Mouse (Mus musculus) erythroid progenitor cell, adult 5-6 weeks (primary cell): Measurements from ENCODE around the gene Ttll9. TPM values are rescaled to one million over a fixed set of nuclear protein-coding genes. Genes with fewer than 3 reads are reported as not detected.

Source experiments
- ATAC-seq: replicated peaks from 2 replicates; pipeline ENCODE4 v1.8.0; 2016; ENCODE audit warnings: moderate number of reproducible peaks, mild to moderate bottlenecking, moderate TSS enrichment, inconsistent platforms; ENCODE audit not compliant: poor library complexity, low FRiP score, severe bottlenecking
- total RNA-seq, 2 experiments: library from RNA; stranded (forward) in 1 of 2; stranded (reverse) in 1 of 2; fragments of 150-400 nt in 1 of 2; fragments of 186-747, 209-891 nt in 1 of 2; gene quantifications; 2 replicates each; pipeline versions ENCODE4 v1.2.3 to v1.2.4; 2015 to 2017; ENCODE audit warnings: low replicate concordance in 2 of 2

Gene Ttll9
- total RNA-seq, 2 experiments from 2014 or later: not detected

DNA sequence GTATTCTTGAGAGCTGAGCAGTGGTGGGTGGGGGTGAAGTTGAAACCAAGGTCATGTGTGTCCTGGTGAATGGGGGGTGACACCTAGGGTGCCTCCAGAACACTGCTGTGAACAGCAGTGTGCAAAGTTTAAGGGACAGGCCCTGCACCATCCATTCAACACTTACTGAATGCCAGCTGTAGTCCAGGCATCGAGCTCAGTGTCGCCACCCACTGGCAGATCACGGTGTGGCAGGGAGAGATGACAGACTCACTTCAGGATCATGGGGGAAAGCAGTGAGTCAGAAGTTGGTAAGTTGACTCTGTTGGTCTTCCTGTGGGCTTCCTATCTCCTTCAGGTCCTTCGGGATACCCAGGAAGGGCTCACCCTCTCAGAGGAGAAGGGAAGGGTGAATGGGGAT, 22.4 kb upstream of the Ttll9 start:
- no peak for ATAC-seq

DNA sequence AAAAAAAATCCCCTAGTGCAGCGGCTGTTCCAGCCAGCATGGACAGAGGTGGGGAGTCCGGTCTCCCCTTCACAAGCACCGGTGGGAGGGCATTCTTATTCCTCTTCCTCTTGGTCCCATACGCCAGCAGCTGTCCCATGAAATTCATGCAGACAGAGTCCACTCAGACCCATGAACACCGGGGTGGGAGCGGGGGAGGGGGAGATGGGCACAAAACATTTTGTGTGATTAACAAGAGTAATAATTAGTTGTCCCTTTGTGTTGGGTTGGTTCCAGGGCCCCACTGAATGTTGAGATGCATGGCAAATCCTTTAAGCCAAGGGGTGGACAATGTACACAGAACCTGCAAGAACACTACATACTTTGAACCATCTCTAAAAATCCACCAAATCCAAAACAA, 21.2 kb upstream of the Ttll9 start:
- no peak for ATAC-seq

DNA sequence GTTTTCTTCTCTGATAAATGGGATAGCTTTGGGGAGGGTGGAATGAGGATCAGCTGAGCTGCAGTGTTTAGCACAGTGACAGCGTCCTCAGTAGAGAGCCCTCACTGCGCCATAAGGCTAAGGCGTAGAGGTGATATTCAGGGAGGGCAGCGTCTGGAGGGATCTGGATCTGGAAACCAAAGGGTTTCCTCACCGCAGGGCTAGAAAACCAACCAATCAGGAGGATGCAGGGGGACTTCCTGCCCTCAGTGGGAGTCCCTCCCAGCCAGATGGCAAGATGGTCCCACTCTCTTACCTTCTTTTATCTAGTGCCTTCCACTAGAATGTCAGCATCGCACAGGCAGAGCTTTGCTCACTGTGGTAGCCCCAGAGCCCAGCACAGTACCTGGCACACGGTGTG, 20.5 kb upstream of the Ttll9 start:
- no peak for ATAC-seq

DNA sequence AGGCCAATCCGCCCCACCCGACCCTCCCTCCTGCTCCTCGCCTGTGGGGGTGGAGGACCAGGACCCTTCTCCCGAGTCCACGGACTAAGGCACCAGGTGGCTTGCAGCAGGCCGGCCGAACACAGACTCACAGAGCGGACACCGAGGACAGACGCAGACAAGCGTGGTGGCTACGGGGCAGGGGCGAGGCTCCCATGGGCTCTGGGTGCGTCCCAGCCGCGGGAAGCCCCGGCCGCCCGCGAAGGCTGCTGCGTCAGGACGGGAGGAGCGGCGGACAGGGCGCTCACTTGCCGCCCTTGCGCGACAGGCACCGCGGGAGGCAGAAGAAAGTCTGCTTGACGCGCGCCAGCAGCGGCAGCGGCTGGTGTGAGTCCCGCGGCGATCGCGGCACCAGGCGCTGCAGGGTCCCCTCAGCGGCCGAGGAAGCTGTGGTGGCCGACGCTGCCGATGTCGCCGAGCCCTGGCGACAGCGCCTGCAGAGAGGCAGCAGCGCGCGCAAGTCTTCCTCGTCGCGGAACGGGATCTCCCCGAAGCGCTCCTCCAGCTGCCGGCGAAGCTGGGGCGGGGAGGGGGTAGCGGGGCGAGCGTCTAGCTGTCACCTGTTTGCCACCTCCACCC, 19.3 kb upstream of the Ttll9 start:
- ATAC-seq: no peak

DNA sequence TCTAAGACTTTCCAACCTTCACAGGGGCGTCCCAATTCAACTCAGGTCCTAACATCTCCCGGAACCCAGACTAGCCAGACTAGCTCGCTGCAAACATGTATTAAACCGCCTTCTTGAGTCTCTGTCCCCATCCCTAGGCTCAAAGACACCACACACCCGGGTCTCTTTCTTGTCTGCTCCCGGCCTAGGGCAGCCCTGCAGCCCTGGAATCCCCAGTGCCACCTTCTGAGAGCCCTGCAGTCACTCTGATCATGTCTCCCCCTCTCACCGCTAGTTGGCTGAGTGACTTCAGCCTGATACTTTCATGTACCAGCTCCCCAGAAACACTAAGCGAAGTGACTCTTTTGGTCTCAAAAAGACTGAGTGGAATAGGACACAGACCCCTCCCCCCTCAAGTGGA, 18.7 kb upstream of the Ttll9 start:
- ATAC-seq: no peak

DNA sequence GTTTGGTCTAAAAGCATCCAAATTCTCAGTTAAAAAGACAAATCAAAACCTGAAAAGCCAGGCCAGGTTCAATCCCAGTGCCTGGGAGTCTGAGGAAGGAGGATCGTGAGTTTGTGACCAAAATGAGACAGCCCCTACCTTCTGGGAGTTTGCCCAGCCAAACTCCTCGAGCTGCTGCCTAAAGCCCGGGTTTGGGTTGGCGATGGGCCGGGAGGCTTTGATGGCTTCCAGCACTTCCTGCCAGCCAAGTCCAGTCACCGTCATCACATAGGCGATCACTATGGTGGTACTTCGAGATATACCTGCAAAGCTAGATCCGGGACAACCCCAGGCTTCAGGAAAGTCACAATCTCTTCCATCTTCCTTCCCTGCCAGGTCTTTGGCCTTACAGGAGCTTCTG, 18.3 kb upstream of the Ttll9 start:
- no peak for ATAC-seq

DNA sequence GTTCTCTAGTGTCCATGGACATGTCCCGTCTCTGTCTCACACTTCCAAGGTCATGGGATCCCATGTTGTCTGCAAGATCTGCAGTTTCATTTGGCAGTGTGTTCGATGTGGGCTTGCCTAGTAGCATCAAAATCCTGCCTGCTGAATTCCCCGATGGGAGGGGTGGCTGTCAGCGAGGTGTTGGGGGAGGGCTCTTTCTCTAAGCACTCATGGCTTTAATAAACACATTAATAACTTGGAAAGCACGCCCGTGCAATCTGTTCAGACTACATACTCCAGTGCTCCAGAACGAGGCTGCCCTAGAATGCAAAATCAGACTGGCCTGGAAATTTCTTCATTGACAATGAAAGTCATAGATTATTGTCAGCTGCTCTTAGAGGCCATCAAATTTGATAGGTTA, 15.2 kb upstream of the Ttll9 start:
- no peak for ATAC-seq

DNA sequence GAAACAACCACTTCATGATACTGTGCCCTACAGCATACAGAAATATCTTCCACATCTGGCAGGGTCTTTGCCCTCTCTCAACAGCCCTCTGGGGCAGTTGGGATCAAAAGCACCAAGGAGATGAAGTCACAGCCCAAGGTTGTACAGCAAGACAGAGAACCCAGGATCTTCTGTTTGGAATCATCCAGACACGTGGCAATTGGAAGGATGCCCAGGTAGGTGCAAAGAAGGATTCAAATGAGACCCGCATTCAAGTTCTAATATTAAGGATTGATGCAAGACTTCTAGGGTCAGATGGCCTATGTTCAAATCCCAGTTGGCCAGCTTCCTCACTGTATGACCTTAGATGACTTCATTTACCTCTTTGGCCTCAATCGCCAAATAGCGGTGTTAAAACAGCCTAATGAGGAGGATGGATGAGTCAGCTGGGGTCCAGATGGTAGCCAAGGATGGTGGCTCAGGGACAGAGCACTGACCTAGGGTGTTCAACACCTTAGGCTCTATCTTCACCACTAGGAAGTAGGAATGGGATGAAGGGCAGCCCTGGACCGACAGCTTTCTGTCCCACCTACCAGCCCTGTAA, 13.8 kb upstream of the Ttll9 start:
- ATAC-seq: no peak

DNA sequence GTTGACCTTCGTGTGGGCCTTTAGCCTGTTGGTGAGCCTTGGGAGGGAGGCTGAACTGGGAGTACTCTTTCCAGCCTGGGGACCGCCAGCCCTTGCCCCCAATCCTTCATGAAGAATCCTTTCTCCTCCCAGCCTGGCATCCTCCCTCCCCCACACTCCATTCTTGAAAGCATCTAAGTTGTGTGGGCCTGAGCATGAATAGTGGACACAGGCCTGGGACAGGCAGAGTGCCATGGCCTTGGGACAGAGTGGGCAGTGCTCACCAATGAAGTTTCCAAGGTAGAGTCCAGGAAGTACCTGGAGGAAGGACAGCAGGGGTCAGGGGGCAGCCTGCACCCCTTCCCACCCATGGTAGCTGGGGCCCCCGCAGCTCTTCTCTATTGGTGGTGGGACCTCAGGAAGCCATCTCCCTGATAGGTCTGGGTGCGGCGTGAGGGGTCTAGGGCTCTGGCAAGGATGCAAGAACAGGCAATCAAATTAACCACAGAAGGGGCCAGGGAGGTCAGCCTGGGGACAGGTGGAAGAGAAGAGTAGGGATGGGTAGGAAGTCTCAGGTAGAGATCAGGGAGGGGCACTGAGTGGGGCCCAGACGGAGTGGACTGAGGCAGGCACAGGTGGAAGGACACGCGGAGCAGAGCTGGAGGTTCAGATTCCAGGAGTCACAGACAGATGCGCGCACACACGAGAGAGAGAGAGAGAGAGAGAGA, 11.8 kb upstream of the Ttll9 start:
- no peak for ATAC-seq

DNA sequence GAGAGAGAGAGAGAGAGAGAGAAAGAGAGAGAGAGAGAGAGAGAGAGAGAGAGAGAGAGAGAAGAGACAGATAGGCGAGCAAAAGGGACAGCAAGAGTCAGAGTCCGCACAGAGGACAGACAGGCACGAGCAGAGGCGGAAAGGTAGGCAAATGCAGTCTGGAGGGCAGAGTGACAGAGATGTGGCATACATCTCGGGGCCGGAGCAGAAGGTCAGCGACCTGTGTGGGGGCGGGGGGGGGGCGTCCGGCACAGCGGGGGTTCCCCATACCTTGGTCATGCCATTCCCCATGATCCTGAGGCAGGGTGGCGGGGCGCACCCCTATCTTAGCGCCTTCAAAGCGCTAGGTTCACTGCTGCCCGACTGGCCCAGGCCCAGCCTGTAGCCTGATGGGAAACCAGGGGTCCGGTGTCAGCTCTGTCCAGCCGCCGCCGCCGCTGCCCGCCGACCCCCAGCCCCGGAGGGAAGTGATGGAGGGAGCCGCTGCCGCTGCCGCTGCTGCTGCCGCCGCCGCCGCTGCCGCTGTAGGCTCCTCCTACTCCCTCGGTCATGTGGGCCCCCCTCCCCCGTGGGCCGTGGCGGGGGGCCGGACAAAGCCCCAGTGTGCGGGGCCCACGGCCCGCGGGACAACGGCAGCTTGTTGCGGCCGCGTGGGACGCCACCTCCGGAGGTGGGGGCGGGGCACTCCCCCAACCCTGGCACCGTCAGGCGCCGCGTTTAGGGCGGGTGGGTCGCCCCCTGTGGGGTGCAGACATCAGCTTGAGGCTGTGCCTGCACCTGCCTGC, 11.0 kb upstream of the Ttll9 start, which contains the start of gene Dusp15:
Dusp15 (minus strand) TSS at position 634 of the 785 bp plus-strand sequence.
- no peak for ATAC-seq

DNA sequence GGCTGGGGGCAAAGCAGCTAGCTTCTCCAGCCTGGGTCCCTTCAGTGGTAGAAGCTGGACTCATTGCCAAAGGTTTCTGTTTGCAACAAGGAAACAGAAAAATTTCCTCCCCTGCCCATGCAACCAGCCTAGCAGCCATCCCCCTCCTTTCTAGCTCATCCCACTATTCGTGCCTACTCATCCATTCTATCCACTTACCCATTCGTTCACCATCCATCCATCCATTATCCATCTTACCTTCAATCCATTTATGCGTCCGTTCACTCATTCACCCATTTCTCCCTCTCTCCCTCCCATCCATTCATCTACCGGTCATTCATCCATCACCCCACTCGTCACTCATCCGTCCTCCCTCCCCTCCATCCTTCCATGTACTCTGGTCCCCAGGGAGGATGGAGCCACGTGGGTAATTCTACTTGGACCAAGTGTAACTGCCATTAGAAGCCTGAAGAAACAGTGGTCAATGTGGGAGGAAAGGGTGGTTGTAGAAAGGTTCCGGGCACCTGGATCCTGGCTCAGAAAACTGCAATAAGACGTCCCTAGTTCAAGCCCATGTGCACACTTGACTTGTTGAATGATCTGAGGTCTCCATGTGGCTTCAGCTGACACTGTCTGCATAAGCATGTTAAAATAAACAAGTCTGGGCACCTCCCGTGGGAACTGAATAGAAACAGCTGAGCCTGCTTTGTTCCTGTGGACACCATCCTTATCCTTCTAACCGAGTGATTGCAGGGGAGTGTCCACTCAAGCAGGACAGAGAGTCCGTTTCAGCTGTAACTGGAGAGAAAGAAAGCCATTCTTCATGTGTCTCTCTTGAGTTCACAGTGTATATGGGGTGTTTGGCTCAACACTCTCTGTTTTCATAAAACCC, 10.2 kb upstream of the Ttll9 start:
- no peak for ATAC-seq

DNA sequence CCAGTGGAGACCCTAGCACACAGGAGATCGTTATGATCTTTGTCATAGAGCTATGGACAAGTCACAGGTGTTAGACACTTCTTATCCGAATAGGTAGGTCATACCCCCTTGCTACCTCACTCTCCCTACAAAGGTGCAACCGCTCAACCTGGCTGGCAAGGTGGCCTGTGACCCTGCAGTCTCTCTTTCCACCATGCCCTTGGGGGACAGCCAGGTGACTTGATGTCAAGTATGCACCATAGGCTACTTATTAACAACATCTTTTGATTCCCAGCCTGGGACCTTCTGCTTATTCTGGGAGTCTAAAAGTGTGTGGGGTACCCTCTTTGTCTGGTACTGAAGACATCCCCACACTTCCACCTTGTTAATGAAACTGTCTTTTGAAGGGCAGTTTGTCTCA, 4.2 kb upstream of the Ttll9 start:
- ATAC-seq: no peak

DNA sequence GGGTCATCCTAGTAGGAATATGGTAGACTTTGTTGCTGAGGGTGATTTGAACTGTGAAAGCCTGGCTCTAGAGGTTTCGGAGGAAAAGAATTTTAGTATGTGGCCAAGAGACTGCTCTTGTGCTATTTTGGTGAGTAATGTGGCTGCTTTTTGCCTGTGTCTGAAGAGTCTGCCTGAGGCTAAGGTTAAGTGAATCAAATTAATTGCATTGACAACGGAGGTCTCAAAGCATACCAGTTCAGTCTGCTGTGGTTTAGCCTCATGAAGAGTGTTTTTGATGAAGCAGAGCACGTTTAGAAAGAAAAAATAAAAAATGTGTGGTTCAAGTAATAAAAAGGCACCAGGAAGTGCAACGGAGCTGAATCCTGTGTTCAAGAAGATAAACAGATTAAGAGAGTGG, 3.3 kb downstream of the Ttll9 start:
- no peak for ATAC-seq

DNA sequence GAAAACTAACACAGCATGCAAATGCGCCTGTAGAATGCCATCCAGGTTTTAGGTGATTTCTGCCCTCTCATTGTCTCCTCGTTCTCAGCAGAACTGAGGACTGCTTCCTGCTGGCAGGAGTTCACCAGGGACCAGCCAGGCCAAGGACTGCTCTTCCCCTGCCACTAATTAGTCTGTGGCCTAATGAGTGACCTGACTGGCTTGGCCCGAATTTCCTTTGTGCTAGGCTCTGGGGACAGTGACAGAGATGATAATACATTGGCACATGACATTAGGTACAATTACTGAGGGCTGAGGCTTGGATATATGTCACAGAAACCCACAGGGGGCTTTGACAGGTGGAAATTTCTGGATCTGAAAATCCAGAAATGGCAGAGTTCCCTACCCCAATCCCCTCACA, 14.7 kb downstream of the Ttll9 start:
- no peak for ATAC-seq

DNA sequence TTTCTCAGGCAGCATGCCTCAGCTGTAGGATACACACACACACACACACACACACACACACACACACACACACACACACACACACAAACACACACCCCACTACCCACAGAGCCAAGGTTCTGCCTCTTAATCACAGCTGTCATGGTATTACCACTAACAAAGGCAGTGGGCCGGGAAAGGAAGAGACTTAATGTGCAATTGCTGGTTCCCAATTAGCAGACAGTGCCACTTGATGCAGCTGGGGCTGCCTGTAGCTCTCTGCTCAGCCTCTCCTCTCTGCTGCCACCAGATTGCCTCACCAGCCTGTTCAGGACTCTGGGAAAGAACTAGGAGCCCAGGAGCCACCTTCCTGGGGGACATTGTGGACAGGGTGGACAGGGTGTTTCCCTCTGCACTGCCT, 23.3 kb downstream of the Ttll9 start:
- no peak for ATAC-seq

DNA sequence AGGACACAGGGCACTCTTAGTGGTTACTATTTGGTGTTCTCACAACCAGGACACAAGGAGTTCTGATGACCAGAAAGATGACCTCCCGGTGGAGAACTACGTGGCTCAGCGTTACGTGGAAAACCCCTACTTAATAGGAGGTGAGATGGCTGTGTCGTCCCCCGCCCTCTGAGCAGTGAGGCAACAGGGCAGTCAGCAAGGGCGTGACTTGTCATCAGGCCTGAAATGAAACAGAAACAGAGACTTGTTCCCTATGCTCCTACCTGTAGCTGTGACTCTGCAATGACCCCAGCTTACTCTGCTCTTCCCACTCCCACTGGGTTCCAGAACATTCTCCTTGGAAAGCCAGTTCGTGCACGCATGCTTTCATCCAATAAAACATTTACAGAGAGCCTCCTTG, 29.2 kb downstream of the Ttll9 start:
- ATAC-seq: no peak

DNA sequence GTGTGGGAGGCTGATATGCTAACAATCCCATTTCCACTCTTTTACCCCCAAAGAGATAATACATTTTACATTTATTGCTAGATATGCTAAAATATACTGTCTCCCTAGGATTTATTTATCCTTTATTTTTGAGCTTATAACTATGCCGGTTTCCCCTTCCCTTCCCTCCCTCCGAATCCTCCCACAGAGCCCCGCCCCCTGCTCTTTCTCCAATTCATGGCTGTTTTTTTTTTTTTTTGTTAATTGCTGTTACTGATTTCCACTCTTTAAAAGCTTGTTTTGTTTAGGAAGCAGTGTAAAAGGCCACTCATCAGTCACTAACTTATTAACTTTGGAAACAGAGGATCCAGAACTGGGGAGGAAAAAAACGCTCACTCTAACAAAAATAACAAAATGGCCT, 34.8 kb downstream of the Ttll9 start:
- ATAC-seq: no peak

DNA sequence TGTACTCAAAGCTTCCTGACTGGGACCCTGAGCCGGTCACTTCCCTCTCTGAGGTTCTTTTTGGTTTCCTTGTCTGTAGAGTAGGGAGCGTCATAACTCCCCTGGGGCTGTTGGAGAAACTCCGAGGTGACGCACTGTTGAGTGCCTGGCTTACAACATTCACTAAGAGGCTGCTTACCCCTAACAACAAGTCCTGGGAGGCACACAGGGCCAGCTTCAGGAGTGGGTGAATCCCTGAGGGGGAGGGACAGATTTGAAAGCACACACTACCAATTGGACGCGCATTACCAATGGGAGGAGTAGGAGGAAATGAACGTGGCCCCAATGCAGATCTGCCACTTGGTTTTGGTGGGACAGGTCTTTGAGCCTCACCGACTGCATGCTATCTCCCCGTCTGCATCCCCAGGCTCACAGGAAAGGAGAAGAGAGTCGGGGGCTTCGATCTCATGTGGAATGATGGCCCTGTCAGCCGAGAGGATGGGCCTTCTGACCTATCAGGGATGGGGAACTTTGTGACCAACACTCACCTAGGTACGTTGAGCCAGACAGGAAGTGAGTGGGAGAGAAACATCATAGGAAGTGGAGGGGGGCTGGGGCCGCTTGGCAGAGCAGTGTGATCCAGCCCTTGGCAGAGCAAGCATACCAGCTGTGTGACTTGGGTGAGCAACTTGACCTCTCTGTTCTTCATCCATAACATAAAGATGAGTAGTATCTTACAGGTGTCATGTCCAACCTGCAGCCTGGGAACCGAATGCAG, 40.4 kb downstream of the Ttll9 start:
- no peak for ATAC-seq

DNA sequence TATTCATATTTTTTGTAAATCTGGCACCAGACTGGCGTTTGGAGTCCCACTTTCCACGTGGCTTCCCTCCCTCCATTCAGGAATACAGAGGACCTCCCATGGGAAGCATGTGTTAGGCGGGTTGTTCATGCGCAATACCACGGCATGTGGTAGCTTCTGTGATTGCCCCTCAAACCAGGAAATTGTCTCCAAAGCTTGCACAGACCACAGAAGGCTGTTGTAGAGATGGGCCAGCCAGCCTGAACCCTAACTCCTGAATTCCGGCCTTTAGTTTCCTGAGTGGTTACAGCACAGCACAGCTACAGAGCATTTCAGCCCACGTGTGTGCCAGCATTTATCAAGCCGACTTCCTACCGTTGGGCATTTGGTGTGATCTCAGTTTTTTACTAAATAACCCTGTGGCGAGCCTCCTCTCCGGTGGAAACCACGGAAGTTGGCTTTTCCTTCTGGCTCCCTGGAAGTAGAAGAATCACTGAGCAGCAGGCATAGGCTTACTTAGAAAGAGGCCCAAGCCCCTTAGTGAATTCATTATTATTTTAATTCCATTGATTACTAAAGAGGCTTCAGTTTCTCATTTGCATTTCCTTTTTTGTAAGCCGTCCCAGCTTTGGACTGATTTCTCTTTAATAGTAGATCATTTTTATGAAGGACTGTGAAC, 41.5 kb downstream of the Ttll9 start:
- no peak for ATAC-seq
